Mouse (Mus musculus) MEL (cell line): ENCODE data around the gene Mtfmt. TPM values are rescaled to one million over a fixed set of nuclear protein-coding genes. Genes with fewer than 3 reads are reported as not detected.
A peak's percentile ranks its signal among the peaks of the same experiment; 100 is the strongest.

ENCODE experiments used
- DNase-seq: peaks from one replicate; pipeline ENCODE4 v3.0.0; 2011; ENCODE audit warnings: low read depth, low spot score
- H3K27ac ChIP-seq: 2 replicates; pipeline ENCODE4 v1.5.1; 2012; ENCODE audit warnings: low read depth, mild to moderate bottlenecking, control low read depth, low read length, moderate library complexity; ENCODE audit not compliant: control insufficient read depth
- H3K27me3 ChIP-seq, 2 experiments: fragments of 150-350 bp in 1 of 2; sonication (generic) in 1 of 2; 2 replicates each; pipeline ENCODE4 v1.6.1; 2012; ENCODE audit warnings: low read length in 2 of 2, mild to moderate bottlenecking in 2 of 2, improper control_type of control experiment in 1 of 2, moderate library complexity in 1 of 2; ENCODE audit not compliant: insufficient read depth in 2 of 2, control insufficient read depth in 1 of 2
- H3K36me3 ChIP-seq, 2 experiments: 2 replicates each; pipeline ENCODE4 v1.6.1; 2012 to 2014; ENCODE audit warnings: low read length in 2 of 2, improper control_type of control experiment in 1 of 2, inconsistent platforms in 1 of 2, mild to moderate bottlenecking in 1 of 2; ENCODE audit not compliant: insufficient read depth in 2 of 2, control insufficient read depth in 1 of 2
- H3K4me1 ChIP-seq, 2 experiments: fragments of 150-350 bp in 1 of 2; sonication (generic) in 1 of 2; 2 replicates each; pipeline ENCODE4 v1.6.1; 2012; ENCODE audit warnings: low read length in 2 of 2, improper control_type of control experiment in 1 of 2, mild to moderate bottlenecking in 1 of 2; ENCODE audit not compliant: insufficient read depth in 2 of 2, control insufficient read depth in 1 of 2
- H3K4me3 ChIP-seq, 2 experiments: fragments of 150-350 bp in 1 of 2; sonication (generic) in 1 of 2; 2 replicates each; pipeline ENCODE4 v1.5.1; 2012; ENCODE audit warnings: low read depth in 2 of 2, low read length in 2 of 2, mild to moderate bottlenecking in 2 of 2, moderate library complexity in 2 of 2, control low read depth in 1 of 2, improper control_type of control experiment in 1 of 2; ENCODE audit not compliant: control insufficient read depth in 1 of 2, insufficient read depth in 1 of 2
- H3K79me2 ChIP-seq: 2 replicates; pipeline ENCODE4 v1.6.1; 2012; ENCODE audit warnings: mild to moderate bottlenecking, low read length, moderate library complexity; ENCODE audit not compliant: control insufficient read depth, poor library complexity, insufficient read depth
- H3K9ac ChIP-seq: 2 replicates; pipeline ENCODE4 v1.6.1; 2012; ENCODE audit warnings: low read depth, mild to moderate bottlenecking, control low read depth, low read length, moderate library complexity; ENCODE audit not compliant: control insufficient read depth, poor library complexity, severe bottlenecking
- H3K9me3 ChIP-seq: fragments of 150-350 bp; sonication (generic); replicated peaks from 2 replicates; pipeline ENCODE4 v1.6.1; 2012; ENCODE audit warnings: mild to moderate bottlenecking, low read length, improper control_type of control experiment, moderate library complexity; ENCODE audit not compliant: insufficient read depth
- BHLHE40 ChIP-seq: IDR thresholded peaks from 2 replicates; pipeline ENCODE4 v1.6.1; 2012; ENCODE audit warnings: low read depth, mild to moderate bottlenecking, inconsistent platforms, low read length, improper control_type of control experiment, borderline replicate concordance
- CHD2 ChIP-seq: IDR thresholded peaks from 2 replicates; pipeline ENCODE4 v1.6.1; 2011; ENCODE audit warnings: low read length, improper control_type of control experiment
- CTCF ChIP-seq, 3 experiments: IDR thresholded peaks in 2 of 3; conservative IDR thresholded peaks in 1 of 3; 2 replicates each; pipeline ENCODE4 v1.5.1; 2011 to 2012; ENCODE audit warnings: low read length in 3 of 3, low read depth in 2 of 3, mild to moderate bottlenecking in 2 of 3, improper control_type of control experiment in 1 of 3, inconsistent platforms in 1 of 3, mixed read lengths in 1 of 3, moderate library complexity in 1 of 3; ENCODE audit not compliant: control insufficient read depth in 1 of 3, insufficient read depth in 1 of 3, poor library complexity in 1 of 3, severe bottlenecking in 1 of 3
- EP300 ChIP-seq, 2 experiments: IDR thresholded peaks; 2 replicates each; pipeline ENCODE4 v1.6.1; 2011; ENCODE audit warnings: improper control_type of control experiment in 2 of 2, low read length in 2 of 2, low read depth in 1 of 2, mild to moderate bottlenecking in 1 of 2
- KAT2A ChIP-seq: conservative IDR thresholded peaks from 2 replicates; pipeline ENCODE4 v1.6.1; 2012; ENCODE audit warnings: low read depth, low read length, improper control_type of control experiment, inconsistent platforms
- MAFK ChIP-seq: IDR thresholded peaks from 2 replicates; pipeline ENCODE4 v1.6.1; 2011; ENCODE audit warnings: low read depth, mild to moderate bottlenecking, low read length, improper control_type of control experiment, borderline replicate concordance
- MAX ChIP-seq: IDR thresholded peaks from 2 replicates; pipeline ENCODE4 v1.6.1; 2011; ENCODE audit warnings: low read length, improper control_type of control experiment
- MEF2A ChIP-seq: IDR thresholded peaks from 2 replicates; pipeline ENCODE4 v1.6.1; 2014; ENCODE audit warnings: low read depth, mild to moderate bottlenecking, inconsistent platforms, low read length, improper control_type of control experiment; ENCODE audit not compliant: poor library complexity, insufficient replicate concordance, severe bottlenecking; ENCODE audit errors: extremely low read depth
- POLR2AphosphoS2 ChIP-seq: IDR thresholded peaks from 2 replicates; pipeline ENCODE4 v1.6.1; 2011; ENCODE audit warnings: low read length, improper control_type of control experiment
- POLR2AphosphoS5 ChIP-seq: IDR thresholded peaks from 2 replicates; pipeline ENCODE4 v1.6.1; 2012; ENCODE audit warnings: low read depth, borderline replicate concordance, mild to moderate bottlenecking, inconsistent platforms, low read length, moderate library complexity, mixed read lengths
- RAD21 ChIP-seq: IDR thresholded peaks from 2 replicates; pipeline ENCODE4 v1.6.1; 2011; ENCODE audit warnings: mild to moderate bottlenecking, low read depth, low read length, improper control_type of control experiment
- TCF12 ChIP-seq: IDR thresholded peaks from 2 replicates; pipeline ENCODE4 v1.6.1; 2014; ENCODE audit warnings: low read depth, mild to moderate bottlenecking, inconsistent platforms, low read length, improper control_type of control experiment, moderate library complexity
- UBTF ChIP-seq: IDR thresholded peaks from 2 replicates; pipeline ENCODE4 v1.6.1; 2012; ENCODE audit warnings: low read depth, mild to moderate bottlenecking, inconsistent platforms, low read length, improper control_type of control experiment, moderate library complexity, borderline replicate concordance; ENCODE audit not compliant: insufficient read depth
- USF1 ChIP-seq: IDR thresholded peaks from 2 replicates; pipeline ENCODE4 v1.6.1; 2014; ENCODE audit warnings: low read depth, mild to moderate bottlenecking, inconsistent platforms, low read length, improper control_type of control experiment, moderate library complexity
- ZMIZ1 ChIP-seq: IDR thresholded peaks from 2 replicates; pipeline ENCODE4 v1.6.1; 2012; ENCODE audit warnings: low read depth, mild to moderate bottlenecking, inconsistent platforms, low read length, improper control_type of control experiment, moderate library complexity
- polyA plus RNA-seq, 2 experiments: library from polyadenylated mRNA; stranded (reverse) in 1 of 2; unstranded in 1 of 2; fragments of >175 nt in 1 of 2; fragments of >200 nt in 1 of 2; gene quantifications; 2 replicates each; pipeline versions ENCODE4 v1.2.1 to v1.2.4; 2012; ENCODE audit warnings: low replicate concordance in 2 of 2, low read depth in 1 of 2; ENCODE audit not compliant: insufficient read length in 2 of 2, insufficient read depth in 1 of 2, missing spikeins in 1 of 2
- total RNA-seq: library from RNA; depleted of rRNA; stranded (reverse); fragments of 300-350 nt; gene quantifications from 2 replicates; pipeline ENCODE4 v1.2.3, GENCODE M21; 2012

The Mtfmt gene
- total and polyA plus RNA-seq, 3 experiments, result 10.6 to 14.2 TPM; not detected in 1

- H3K27ac ChIP-seq, result no peak overlapping the region
- no peak overlapping the region for H3K4me3 ChIP-seq
- no peaks in the 10 kb centered on the region for H3K27me3 ChIP-seq
- peaks cover 0 to 2% of the 10 kb centered on the region in 2 experiments; a peak in 2 of 4 replicates for H3K36me3 ChIP-seq
- TF ChIP-seq CTCF (IDR thresholded peaks at IDR 0.05 in 2 of 3, conservative IDR thresholded peaks at IDR 0.05 in 1 of 3; ENCODE audit: control insufficient read depth in 1 of 3, insufficient read depth in 1 of 3, low read depth in 2 of 3, low read length in 3 of 3, poor library complexity in 1 of 3, severe bottlenecking in 1 of 3) (0 out of 6 replicates have a peak, but pooled peaks of 1 of the 3 experiments have one; percentile 10), ZMIZ1 (no peak)
- no peaks in the 10 kb centered on the region for H3K9me3 ChIP-seq
- H3K79me2 ChIP-seq, result no peaks in the 10 kb centered on the region
- H3K4me1 ChIP-seq, result no peaks in the 10 kb centered on the region
- no peak overlapping the region for H3K9ac ChIP-seq
- no peak for DNase-seq
Observed at GRCm38 (mm10) chr9:65444692-65445091, 9.1 kb downstream of the Mtfmt start.

- Histone ChIP-seq H3K4me3 (no peak overlapping the region), H3K9me3 (no peaks in the 10 kb centered on the region), H3K36me3 (peaks cover 0 to 2% of the 10 kb centered on the region in 2 experiments; a peak in 2 of 4 replicates), H3K4me1 (no peaks in the 10 kb centered on the region), H3K9ac (no peak overlapping the region), H3K79me2 (no peaks in the 10 kb centered on the region), H3K27ac (no peak overlapping the region), H3K27me3 (no peaks in the 10 kb centered on the region)
- no peak for DNase-seq
- TF ChIP-seq TCF12 (no peak), ZMIZ1 (no peak), RAD21 (no peak), MAX (no peak), BHLHE40 (no peak), EP300 (IDR thresholded peaks at IDR 0.05; ENCODE audit: low read depth in 1 of 2, low read length in 2 of 2) (no peak), UBTF (no peak), POLR2AphosphoS2 (no peak), MEF2A (no peak), KAT2A (no peak), USF1 (no peak), CHD2 (no peak), POLR2AphosphoS5 (no peak), MAFK (no peak)
Observed at GRCm38 (mm10) chr9:65447951-65448350, 12.4 kb downstream of the Mtfmt start.
